Mouse (Mus musculus): Measurements from ENCODE around the gene Fam19a2.
A peak's percentile ranks its signal among the peaks of the same experiment; 100 is the strongest.

Fam19a2 gene

GRCm38 (mm10) chr10:123721952-123722460 is 458.2 kb downstream of the Fam19a2 start:
- DNase-seq (ENCODE audit: inconsistent ontology term) = no peak

- DNase-seq (ENCODE audit: inconsistent ontology term) = no peak
Measured at GRCm38 (mm10) chr10:123723641-123724040, 459.8 kb downstream of the Fam19a2 start.

GRCm38 (mm10) chr10:123748317-123748716 is 484.5 kb downstream of the Fam19a2 start:
- DNase-seq (ENCODE audit: inconsistent ontology term) = no peak

DNA sequence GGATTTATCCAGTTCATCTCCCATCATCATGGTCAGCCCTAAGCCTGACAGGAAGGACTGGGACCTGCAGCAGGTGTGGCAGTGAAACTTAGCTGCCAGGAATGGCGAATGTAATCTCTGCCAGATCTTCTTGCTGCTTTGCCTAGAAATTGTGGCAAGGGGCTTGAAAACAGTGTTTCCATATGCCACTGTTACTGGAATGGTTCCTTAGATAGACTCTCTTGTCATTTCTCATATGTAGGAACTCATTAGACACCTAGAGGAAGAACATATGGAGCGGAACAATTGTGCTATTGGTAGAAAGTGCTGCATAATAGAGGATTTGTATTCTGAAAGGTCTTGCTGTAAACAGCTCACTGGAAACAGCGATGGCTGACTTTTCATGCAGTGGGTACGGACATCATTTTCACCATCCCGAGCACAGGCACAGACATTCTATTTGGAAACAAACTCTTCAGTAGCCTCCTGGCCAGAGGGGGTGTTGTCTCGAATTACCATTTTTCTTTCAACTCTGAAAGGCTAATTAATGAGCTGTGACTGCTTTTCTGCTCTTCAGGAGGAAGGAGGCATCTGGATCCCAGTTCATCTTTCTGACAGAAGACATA is 488.0 kb downstream of the Fam19a2 start:
- DNase-seq (ENCODE audit: inconsistent ontology term) = no peak

DNA sequence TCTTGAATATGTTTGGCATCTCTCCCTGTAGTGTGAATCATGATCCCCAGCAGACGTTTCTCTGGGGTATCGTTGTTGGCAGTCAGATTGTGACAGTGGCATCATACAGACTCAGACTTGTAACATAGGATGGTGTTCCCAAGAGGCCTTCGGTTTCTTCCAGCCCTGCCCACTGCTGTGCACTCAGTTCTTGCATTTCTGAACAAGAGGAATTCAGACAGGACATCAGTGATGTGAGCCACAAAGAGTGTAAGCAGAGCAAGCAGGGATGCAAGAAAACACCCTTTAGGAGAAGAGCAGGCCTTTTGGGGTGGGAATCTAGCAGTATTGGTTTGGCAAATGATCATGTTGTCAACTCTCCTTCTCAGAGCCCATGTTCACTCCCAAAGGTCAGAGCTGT is 489.0 kb downstream of the Fam19a2 start:
- peak; percentile 51 for DNase-seq (ENCODE audit: inconsistent ontology term)

GRCm38 (mm10) chr10:123753996-123754395 is 490.2 kb downstream of the Fam19a2 start:
- DNase-seq (ENCODE audit: inconsistent ontology term) = no peak

- no peak for DNase-seq (ENCODE audit: inconsistent ontology term)
Measured at GRCm38 (mm10) chr10:123789374-123789773, 525.6 kb downstream of the Fam19a2 start.

Data from Muller cell, postnatal 12 days (primary cell).